Mouse (Mus musculus) liver, postnatal 0 days (tissue): ENCODE measurements around the gene Rasl10b.

Experiments
- CTCF ChIP-seq: sonication (generic); IDR thresholded peaks from 2 replicates; pipeline ENCODE4 v1.5.1; 2016; ENCODE audit warnings: antibody characterized with exemption, low read depth
- EP300 ChIP-seq: IDR thresholded peaks from 2 replicates; pipeline ENCODE4 v1.6.1; 2016; ENCODE audit warnings: antibody characterized with exemption, low read depth, mild to moderate bottlenecking

DNA sequence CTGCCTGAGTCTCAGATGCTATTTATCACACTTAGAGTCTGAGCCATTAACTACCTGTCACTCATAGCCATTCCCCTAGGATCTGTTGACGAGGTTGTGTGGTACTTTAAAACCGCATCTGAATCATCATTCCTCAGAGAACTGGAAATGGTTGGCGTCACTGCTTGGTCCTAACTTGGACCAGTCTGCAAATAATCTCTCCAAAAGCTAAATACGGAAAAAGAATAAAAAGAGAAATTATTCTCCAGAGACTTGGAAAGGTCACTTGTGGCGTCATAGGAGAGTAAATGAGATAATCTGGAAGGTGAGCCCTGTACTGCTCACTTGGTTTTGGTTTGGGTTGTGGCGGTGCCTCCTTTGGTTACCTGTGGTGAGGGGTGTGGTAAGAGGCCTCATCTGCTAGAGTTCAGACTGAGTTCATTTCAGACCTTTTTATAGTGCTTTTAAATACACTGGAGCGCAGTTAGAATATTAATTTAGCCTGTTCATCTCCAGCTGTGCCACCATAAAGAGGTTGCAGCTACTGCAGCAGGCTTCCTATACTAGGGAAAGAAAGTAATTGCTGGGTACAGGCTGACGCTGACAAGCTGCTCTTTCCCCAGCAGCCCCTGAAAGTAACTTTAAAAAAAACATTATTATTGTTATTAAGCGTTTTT is 25.9 kb upstream of the Rasl10b start:
- no peak for TF ChIP-seq CTCF
- TF ChIP-seq EP300, result no peak
